Mouse (Mus musculus) cerebellum, adult 11-12 months (tissue): ENCODE measurements at regions not wholly inside any gene's neighbourhood (a gene's known extent, or its start where the extent isn't known, plus 50 kb on each side); places are given as distances from the start of the nearest gene placed in this dataset.
A peak's percentile ranks its signal among the peaks of the same experiment; 100 is the strongest.

Source experiments
- DNase-seq: peaks from one replicate; pipeline ENCODE4 v3.0.0; 2022

DNA sequence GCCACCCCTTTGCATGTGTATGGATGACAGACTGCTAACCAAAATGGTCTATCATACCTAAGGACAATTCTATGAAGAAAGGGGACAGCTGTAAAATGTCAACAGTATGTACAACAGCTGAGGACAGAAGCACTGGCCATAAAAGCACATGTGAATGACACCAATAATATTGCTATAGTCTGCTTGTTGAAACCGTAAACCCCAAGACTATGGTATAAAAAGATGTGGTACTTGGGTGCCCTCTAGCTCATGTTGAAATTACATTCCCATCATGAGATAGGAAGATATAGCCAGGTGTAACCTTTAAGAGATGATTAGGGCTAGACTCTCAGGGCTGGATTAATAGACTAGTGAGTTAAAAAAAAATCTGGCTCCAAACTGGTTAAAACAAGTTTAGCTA lies 361.6 kb upstream of the Sptlc3 start:
- DNase-seq = no peak

GRCm38 (mm10) chr2:139147004-139147403 lies 346.7 kb upstream of the Sptlc3 start:
- no peak for DNase-seq

DNA sequence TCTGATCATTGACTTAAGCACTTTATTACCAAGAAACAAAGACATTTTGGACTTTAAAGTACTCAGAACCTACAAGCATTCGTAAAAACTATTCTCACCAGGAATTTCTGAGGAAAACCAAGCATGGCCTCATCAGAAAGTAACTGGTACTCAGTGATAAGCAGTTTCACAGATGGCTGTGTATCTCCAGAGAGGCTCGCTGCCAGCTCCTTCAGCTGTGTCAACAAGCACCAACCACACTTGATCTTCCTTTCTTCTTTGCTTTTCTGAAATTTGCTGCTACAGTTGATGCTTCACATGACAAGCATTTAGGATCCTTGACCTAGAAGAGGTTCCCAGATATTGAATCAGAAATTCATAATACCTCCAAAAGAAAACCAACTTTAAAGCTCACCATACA lies 314.1 kb upstream of the Sptlc3 start:
- no peak for DNase-seq

DNA sequence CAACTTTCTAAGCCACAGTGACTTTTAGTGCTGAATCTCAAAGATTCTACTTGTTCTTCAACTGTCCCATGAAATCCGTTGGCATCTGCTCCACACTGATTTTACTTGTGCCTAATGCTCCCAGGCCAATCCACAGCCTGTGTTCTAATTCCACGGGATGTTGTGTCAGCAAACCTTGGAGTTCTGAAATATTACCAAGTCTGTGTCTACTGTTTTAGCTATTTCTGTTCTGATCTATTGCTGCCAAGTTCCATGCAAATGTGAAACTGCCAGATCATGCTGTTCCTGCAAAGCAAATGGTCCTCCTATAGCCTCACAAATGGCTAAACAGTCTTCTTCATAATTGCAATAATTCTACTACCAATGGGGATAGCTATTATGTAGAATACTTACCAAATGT lies 295.4 kb upstream of the Sptlc3 start:
- DNase-seq = peak; percentile 67

GRCm38 (mm10) chr2:139207649-139208048 lies 286.1 kb upstream of the Sptlc3 start:
- DNase-seq = no peak

GRCm38 (mm10) chr2:139220757-139221400 lies 272.8 kb upstream of the Sptlc3 start:
- no peak for DNase-seq

DNA sequence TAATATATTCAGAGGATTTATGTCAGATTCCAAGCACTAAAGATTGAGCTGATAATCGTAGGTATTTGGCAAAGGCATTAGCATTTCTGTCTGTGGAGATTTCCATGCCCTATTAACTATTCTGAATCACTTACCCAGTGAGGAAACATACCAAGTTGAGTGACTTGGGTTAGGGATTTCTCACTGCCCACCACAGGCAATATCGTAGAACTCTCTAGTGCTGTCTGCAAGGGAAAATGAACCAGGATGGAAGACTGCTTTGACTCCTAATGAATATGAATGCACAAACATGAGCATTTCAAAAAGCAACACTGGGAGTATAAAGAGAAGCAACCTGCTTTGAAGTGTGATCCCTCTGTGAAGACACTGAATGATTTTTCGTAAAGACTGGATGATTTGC lies 263.3 kb upstream of the Sptlc3 start:
- DNase-seq = no peak

GRCm38 (mm10) chr2:139250138-139250537 lies 243.6 kb upstream of the Sptlc3 start:
- no peak for DNase-seq

- no peak for DNase-seq
These were observed 226.6 kb upstream of the Sptlc3 start for GRCm38 (mm10) chr2:139267119-139267518.

- DNase-seq = peak; percentile 89
These were observed 217.1 kb upstream of the Sptlc3 start for GRCm38 (mm10) chr2:139276581-139276980.

DNA sequence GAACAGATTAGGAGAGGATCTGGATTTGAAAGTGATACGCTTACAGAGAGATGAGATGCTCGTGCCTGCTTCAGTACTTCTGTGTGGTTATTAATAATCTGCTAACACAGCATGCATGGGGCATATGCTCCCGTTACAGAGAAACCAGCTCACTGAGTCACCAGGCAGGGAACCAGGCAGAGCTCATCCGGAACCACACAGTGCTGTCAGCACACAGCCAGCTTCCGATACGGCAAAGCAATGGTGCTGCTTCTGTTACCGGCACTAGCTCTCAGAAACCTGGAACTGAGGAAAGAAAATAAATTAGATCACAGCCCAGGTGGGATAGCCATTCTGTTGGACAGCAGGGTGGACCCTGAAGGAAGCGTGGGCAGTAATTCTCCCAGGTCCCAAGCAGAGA lies 216.1 kb upstream of the Sptlc3 start:
- peak; percentile 99 for DNase-seq

GRCm38 (mm10) chr2:139281056-139281455 lies 212.7 kb upstream of the Sptlc3 start:
- DNase-seq = no peak

GRCm38 (mm10) chr2:139284315-139284714 lies 209.4 kb upstream of the Sptlc3 start:
- DNase-seq = no peak

DNA sequence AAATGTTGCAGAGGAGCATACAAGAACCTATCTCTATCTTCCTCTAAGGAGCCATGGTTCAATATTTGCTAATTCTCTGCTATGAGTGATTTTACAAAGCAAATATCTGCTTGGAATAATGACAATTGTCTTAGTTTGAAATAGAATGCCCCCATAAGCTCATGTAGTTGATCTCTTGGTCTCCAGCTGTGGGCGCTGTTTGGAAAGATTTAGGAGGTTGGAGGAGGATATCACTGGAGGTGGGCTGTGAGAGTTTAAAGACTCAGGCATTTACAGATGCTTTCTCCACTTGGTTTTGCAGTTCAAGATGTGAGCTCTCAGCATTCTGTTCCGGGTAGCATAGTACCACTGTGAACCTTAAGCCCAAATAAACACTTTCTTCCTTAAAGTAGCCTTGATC lies 207.3 kb upstream of the Sptlc3 start:
- no peak for DNase-seq

DNA sequence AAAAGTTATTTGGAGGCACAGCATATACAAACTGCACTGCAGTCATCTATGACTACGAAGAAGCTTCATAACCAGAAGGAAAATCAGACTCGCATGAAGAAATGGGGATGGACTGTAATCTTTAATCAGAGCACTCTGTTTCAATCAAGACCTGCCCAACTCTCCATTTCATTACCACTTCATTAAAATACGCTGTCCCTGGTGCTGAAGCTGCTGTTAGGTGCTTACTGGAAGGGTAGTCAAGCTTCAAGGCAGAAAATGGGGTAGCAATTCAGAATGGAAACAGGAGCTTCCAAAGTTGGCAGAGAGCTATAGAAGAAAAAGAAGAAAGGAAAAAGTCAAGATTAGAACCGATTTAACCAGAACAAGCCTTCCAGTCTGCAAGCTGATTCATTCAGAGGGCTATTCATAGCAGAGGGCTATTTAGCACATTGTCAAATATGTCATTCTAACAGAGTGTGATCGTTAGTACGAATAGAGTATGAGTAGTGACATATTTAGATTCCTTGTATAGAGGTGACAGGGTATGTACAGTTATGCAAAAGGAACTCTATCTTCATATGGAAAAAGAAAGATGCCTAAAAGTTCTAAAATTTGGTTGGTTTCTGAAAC lies 195.1 kb upstream of the Sptlc3 start:
- no peak for DNase-seq

DNA sequence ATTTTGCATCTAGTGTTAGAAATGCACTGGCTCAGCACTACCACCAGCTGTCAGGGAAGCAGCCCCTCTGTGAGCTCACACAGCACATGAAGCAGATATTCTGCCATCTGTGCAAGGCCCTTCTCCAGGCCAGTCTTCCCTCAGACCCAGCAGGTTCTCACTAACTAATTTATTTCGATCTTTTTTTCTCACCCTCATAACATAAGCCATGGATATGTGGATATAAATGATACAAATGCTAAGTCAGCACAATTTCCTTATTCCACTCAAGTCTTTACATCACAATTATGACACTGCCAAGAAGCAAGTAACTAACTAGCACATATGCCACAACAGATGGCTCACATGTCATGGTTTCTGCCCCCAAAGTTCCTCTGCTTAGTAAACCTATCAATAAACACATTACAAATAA lies 182.3 kb upstream of the Sptlc3 start:
- peak; percentile 95 for DNase-seq

- no peak for DNase-seq
These were observed 181.7 kb upstream of the Sptlc3 start for GRCm38 (mm10) chr2:139312053-139312452.

- no peak for DNase-seq
These were observed 171.2 kb upstream of the Sptlc3 start for GRCm38 (mm10) chr2:139322509-139322908.

DNA sequence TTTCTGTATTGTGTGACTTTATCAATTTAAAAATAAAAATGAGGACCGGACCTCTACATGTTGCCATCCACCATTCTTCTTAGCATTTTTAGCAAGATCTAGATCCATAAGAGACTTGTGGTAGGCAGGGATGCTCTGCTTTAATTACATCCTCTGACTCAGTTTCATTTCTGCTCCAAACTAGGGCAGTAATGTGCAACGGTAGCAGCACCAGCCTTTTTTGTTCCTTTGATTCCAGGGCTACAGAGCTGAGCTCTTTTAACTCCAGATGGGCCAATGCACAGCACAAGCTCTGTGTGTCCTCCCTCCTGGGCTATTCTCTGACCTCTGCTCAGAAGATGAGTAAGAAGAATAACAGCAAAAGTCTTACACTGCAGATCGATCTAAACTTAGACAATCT lies 168.2 kb upstream of the Sptlc3 start:
- DNase-seq = no peak

DNA sequence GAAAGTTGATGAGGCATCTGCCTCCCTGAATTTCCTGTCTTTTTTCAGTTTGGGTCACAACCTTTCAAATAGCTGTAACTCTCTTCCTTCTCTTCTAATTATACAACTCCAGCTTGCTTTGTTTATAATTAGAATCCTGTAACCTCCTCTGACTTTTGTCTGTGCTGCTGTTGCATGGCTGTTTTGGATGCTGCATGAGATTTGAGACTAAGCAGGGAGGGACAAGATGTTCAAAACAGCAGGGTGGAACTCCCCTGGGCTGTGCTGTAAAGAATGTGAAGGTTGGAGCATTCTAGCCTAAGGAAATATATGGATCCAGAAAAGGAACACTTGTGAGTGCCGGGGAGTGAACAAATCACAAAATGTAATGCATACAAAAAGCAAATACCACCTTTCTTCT lies 159.0 kb upstream of the Sptlc3 start:
- no peak for DNase-seq

- no peak for DNase-seq
These were observed 155.5 kb upstream of the Sptlc3 start for GRCm38 (mm10) chr2:139338240-139338639.

- DNase-seq = peak; percentile 88
These were observed 137.3 kb upstream of the Sptlc3 start for GRCm38 (mm10) chr2:139356280-139357010.

- DNase-seq = peak; percentile 75
These were observed 131.4 kb upstream of the Sptlc3 start for GRCm38 (mm10) chr2:139362245-139362847.

DNA sequence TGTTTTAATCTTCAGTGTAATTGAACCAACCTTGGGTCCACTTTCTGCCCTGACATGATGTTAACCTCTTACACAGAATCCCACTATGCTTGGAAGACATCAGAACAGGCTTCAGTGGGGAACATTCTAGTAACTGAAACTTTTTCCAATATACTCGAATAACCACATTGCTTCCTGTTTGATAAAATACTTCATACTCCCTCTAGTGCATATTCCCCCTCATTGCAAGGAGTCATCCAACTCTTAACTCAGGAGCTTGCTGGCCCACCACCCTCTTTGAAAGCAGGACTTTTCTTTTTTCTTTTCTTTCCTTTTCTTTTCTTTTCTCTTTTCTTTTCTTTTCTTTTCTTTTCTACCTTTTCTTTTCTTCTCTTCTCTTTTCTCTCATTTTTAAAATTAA lies 123.6 kb upstream of the Sptlc3 start:
- DNase-seq = no peak
